Mouse (Mus musculus) CH12.LX (cell line): ENCODE results near the gene Tekt3. TPM values are rescaled to one million over a fixed set of nuclear protein-coding genes. Genes with fewer than 3 reads are reported as not detected.

Experiments used
- DNase-seq: peaks from one replicate; pipeline ENCODE4 v3.0.0-alpha.2; 2013; ENCODE audit errors: extremely low read depth
- H3K27ac ChIP-seq: 2 replicates; pipeline ENCODE4 v1.5.1; 2012; ENCODE audit warnings: low read depth, mild to moderate bottlenecking, control low read depth, moderate library complexity; ENCODE audit not compliant: insufficient read depth
- H3K27me3 ChIP-seq: replicated peaks from 2 replicates; pipeline ENCODE3; 2012; ENCODE audit warnings: inconsistent platforms
- H3K36me3 ChIP-seq, 2 experiments: replicated peaks in 1 of 2; 2 replicates each; pipeline versions ENCODE3 to v1.6.1; 2012; ENCODE audit warnings: inconsistent platforms in 1 of 2, low read length in 1 of 2, mild to moderate bottlenecking in 1 of 2, mixed read lengths in 1 of 2, moderate library complexity in 1 of 2; ENCODE audit not compliant: control insufficient read depth in 1 of 2, insufficient read depth in 1 of 2
- H3K4me1 ChIP-seq, 2 experiments: 2 replicates each; pipeline ENCODE4 v1.6.1; 2012; ENCODE audit warnings: inconsistent platforms in 1 of 2, moderate library complexity in 1 of 2; ENCODE audit not compliant: insufficient read depth in 2 of 2, control insufficient read depth in 1 of 2
- H3K4me2 ChIP-seq: 2 replicates; pipeline ENCODE4 v1.6.1; 2012; ENCODE audit warnings: low read depth, mild to moderate bottlenecking, control low read depth; ENCODE audit not compliant: poor library complexity, insufficient read depth, severe bottlenecking
- H3K4me3 ChIP-seq, 3 experiments: fragments of 150-350 bp in 1 of 3; sonication (generic) in 1 of 3; replicated peaks in 1 of 3; 2 replicates each; pipeline versions ENCODE3 to v1.5.1; 2011 to 2012; ENCODE audit warnings: low read depth in 2 of 3, low read length in 2 of 3, mild to moderate bottlenecking in 2 of 3, moderate library complexity in 2 of 3, control low read depth in 1 of 3, improper control_type of control experiment in 1 of 3, inconsistent platforms in 1 of 3, mixed read lengths in 1 of 3; ENCODE audit not compliant: poor library complexity in 1 of 3
- H3K79me2 ChIP-seq: replicated peaks from 2 replicates; pipeline ENCODE4 v1.6.1; 2012; ENCODE audit warnings: mild to moderate bottlenecking, moderate library complexity; ENCODE audit not compliant: control insufficient read depth, poor library complexity, insufficient read depth, severe bottlenecking; ENCODE audit errors: extremely low read depth
- H3K9ac ChIP-seq: 2 replicates; pipeline ENCODE4 v1.6.1; 2012; ENCODE audit warnings: low read depth, mild to moderate bottlenecking, control low read depth, moderate library complexity; ENCODE audit not compliant: insufficient read depth
- H3K9me3 ChIP-seq: replicated peaks from 2 replicates; pipeline ENCODE3; 2012; ENCODE audit warnings: low read length, inconsistent platforms, mixed read lengths
- BHLHE40 ChIP-seq: IDR thresholded peaks from 2 replicates; pipeline ENCODE4 v1.6.1; 2011; ENCODE audit warnings: mild to moderate bottlenecking, low read depth, low read length, improper control_type of control experiment
- CHD1 ChIP-seq: IDR thresholded peaks from 2 replicates; pipeline ENCODE4 v1.6.1; 2012; ENCODE audit warnings: low read depth, low read length, improper control_type of control experiment, inconsistent platforms
- CHD2 ChIP-seq: IDR thresholded peaks from 2 replicates; pipeline ENCODE4 v1.6.1; 2011; ENCODE audit warnings: low read length, improper control_type of control experiment
- E2F4 ChIP-seq: IDR thresholded peaks from 2 replicates; pipeline ENCODE4 v1.6.1; 2011; ENCODE audit warnings: low read depth, low read length, improper control_type of control experiment; ENCODE audit not compliant: insufficient replicate concordance
- ELF1 ChIP-seq: IDR thresholded peaks from 2 replicates; pipeline ENCODE4 v1.6.1; 2014; ENCODE audit warnings: low read depth, mild to moderate bottlenecking, inconsistent platforms, low read length, improper control_type of control experiment
- EP300 ChIP-seq: IDR thresholded peaks from 2 replicates; pipeline ENCODE4 v1.6.1; 2011; ENCODE audit warnings: low read length, improper control_type of control experiment
- GABPA ChIP-seq: IDR thresholded peaks from 2 replicates; pipeline ENCODE4 v1.6.1; 2012; ENCODE audit warnings: low read depth, low read length, improper control_type of control experiment, inconsistent platforms; ENCODE audit not compliant: insufficient replicate concordance
- JUN ChIP-seq: IDR thresholded peaks from 2 replicates; pipeline ENCODE4 v1.6.1; 2011; ENCODE audit warnings: low read depth, mild to moderate bottlenecking, low read length, improper control_type of control experiment, moderate library complexity; ENCODE audit not compliant: insufficient read depth
- JUND ChIP-seq: conservative IDR thresholded peaks from 2 replicates; pipeline ENCODE4 v1.6.1; 2011; ENCODE audit warnings: low read depth, low read length, improper control_type of control experiment
- KAT2A ChIP-seq: IDR thresholded peaks from 2 replicates; pipeline ENCODE4 v1.6.1; 2012; ENCODE audit warnings: low read length, improper control_type of control experiment, inconsistent platforms; ENCODE audit not compliant: insufficient replicate concordance
- MAX ChIP-seq: IDR thresholded peaks from 2 replicates; pipeline ENCODE4 v1.6.1; 2011; ENCODE audit warnings: low read length, improper control_type of control experiment
- MAZ ChIP-seq: IDR thresholded peaks from 2 replicates; pipeline ENCODE4 v1.6.1; 2012; ENCODE audit warnings: low read depth, mild to moderate bottlenecking, inconsistent platforms, low read length, improper control_type of control experiment, moderate library complexity
- MEF2A ChIP-seq: IDR thresholded peaks from 2 replicates; pipeline ENCODE4 v1.6.1; 2014; ENCODE audit warnings: low read depth, mild to moderate bottlenecking, inconsistent platforms, low read length, improper control_type of control experiment, borderline replicate concordance
- NELFE ChIP-seq: IDR thresholded peaks from 2 replicates; pipeline ENCODE4 v1.6.1; 2011; ENCODE audit warnings: low read depth, low read length, improper control_type of control experiment
- POLR2A ChIP-seq: IDR thresholded peaks from 2 replicates; pipeline ENCODE4 v1.6.1; 2011; ENCODE audit warnings: low read depth, mild to moderate bottlenecking, improper control_type of control experiment, low read length
- RCOR1 ChIP-seq: conservative IDR thresholded peaks from 2 replicates; pipeline ENCODE4 v1.6.1; 2012; ENCODE audit warnings: low read depth, mild to moderate bottlenecking, inconsistent platforms, low read length, improper control_type of control experiment
- USF1 ChIP-seq: IDR thresholded peaks from 2 replicates; pipeline ENCODE4 v1.6.1; 2014; ENCODE audit warnings: low read depth, mild to moderate bottlenecking, inconsistent platforms, low read length, improper control_type of control experiment
- ZNF384 ChIP-seq: IDR thresholded peaks from 2 replicates; pipeline ENCODE4 v1.6.1; 2012; ENCODE audit warnings: low read depth, low read length, improper control_type of control experiment, inconsistent platforms
- dilution Hi-C: fragments of 300-500 bp; cut with MboI; formaldehyde crosslinking; loops from 2 replicates; pipeline ENCODE4 v1.14.3; 2020; ENCODE audit warnings: low sequenced_read_pairs; ENCODE audit not compliant: extremely low pct_unique_long_range_greater_than_20kb, extremely low pct_ligation_motif_present
- in situ Hi-C: fragments of 300-500 bp; cut with MboI; formaldehyde crosslinking; loops from 3 replicates; pipeline ENCODE4 v1.14.3; 2019; ENCODE audit warnings: low sequenced_read_pairs, low pct_ligation_motif_present, low pct_unique_long_range_greater_than_20kb, mixed read lengths
- polyA plus RNA-seq: library from polyadenylated mRNA; unstranded; fragments of >175 nt; gene quantifications from 2 replicates; pipeline ENCODE4 v1.2.1, GENCODE M21; 2012; ENCODE audit warnings: low read depth; ENCODE audit not compliant: insufficient read length
- total RNA-seq, 2 experiments: library from RNA; depleted of rRNA; stranded (reverse); fragments of 300-350 nt in 1 of 2; fragments of >200 nt in 1 of 2; gene quantifications; 2 replicates each; pipeline ENCODE4 v1.2.3; 2012 to 2014

Tekt3 gene
- total and polyA plus RNA-seq, 3 experiments: not detected

- DNase-seq: no peak
- Histone ChIP-seq H3K9ac (no peak overlapping the region), H3K4me2 (no peak overlapping the region), H3K27ac (no peak overlapping the region), H3K9me3 (no peaks in the 10 kb centered on the region), H3K4me1 (peaks cover 0 to 11% of the 10 kb centered on the region in 2 experiments; a peak in 2 of 4 replicates), H3K27me3 (no peaks in the 10 kb centered on the region), H3K36me3 (no peaks in the 10 kb centered on the region), H3K79me2 (no peaks in the 10 kb centered on the region), H3K4me3 (no peak overlapping the region)
- in situ Hi-C loops (no loop called here), dilution Hi-C loops (no loop called here)
- TF ChIP-seq NELFE (no peak), KAT2A (no peak), E2F4 (no peak), MAZ (no peak), EP300 (no peak), JUND (no peak), GABPA (no peak), POLR2A (no peak), ELF1 (no peak), ZNF384 (no peak), MAX (no peak), JUN (no peak), RCOR1 (no peak), BHLHE40 (no peak), USF1 (no peak), CHD1 (no peak), CHD2 (no peak)
Observed at GRCm38 (mm10) chr11:63040002-63040661, 21.3 kb upstream of the Tekt3 start.

GRCm38 (mm10) chr11:63045771-63046170 is 15.7 kb upstream of the Tekt3 start:
- Histone ChIP-seq H3K9me3 (no peaks in the 10 kb centered on the region), H3K36me3 (no peaks in the 10 kb centered on the region), H3K4me1 (peaks cover 8 to 29% of the 10 kb centered on the region in 2 experiments), H3K4me2 (no peak overlapping the region), H3K4me3 (no peak overlapping the region), H3K79me2 (no peaks in the 10 kb centered on the region), H3K27ac (no peak overlapping the region), H3K27me3 (no peaks in the 10 kb centered on the region), H3K9ac (no peak overlapping the region)
- dilution Hi-C loops: no loop called here
- in situ Hi-C loops: no loop called here
- DNase-seq: no peak
- TF ChIP-seq MEF2A (no peak), CHD2 (no peak)
